Mouse (Mus musculus): ENCODE data around the gene Eya3.
"Not testable (repeated sequence)": the region's sequence is repeated elsewhere in the genome, so short reads cannot be mapped to it uniquely, and the experiment has no call there.

Gene Eya3

GRCm38 (mm10) chr4:132752992-132753391 lies 114.2 kb downstream of the Eya3 start:
- no peak overlapping the region for H3K4me3 ChIP-seq (replicated peaks; ENCODE audit: low read length)
- peaks cover 4% of the 10 kb centered on the region; the same call in 1 of the 2 replicates for H3K9me3 ChIP-seq (ENCODE audit: low read length)
- TF ChIP-seq POU5F1 (IDR thresholded peaks at IDR 0.05; ENCODE audit: borderline replicate concordance, low read length) (no peak), CTCF (conservative IDR thresholded peaks at IDR 0.05; ENCODE audit: low read length) (no peak), NANOG (IDR thresholded peaks at IDR 0.05; ENCODE audit: borderline replicate concordance, low read length) (no peak)

GRCm38 (mm10) chr4:132756974-132757373 lies 118.2 kb downstream of the Eya3 start, which contains the start of gene Smpdl3b:
Smpdl3b (minus strand) TSS chr4:132757252.
- TF ChIP-seq POU5F1 (IDR thresholded peaks at IDR 0.05; ENCODE audit: borderline replicate concordance, low read length) (no peak), CTCF (conservative IDR thresholded peaks at IDR 0.05; ENCODE audit: low read length) (no peak), NANOG (IDR thresholded peaks at IDR 0.05; ENCODE audit: borderline replicate concordance, low read length) (no peak)
- H3K27me3 ChIP-seq (ENCODE audit: insufficient read depth, low read length), result peaks cover 9% of the 10 kb centered on the region
- H3K4me1 ChIP-seq (replicated peaks; ENCODE audit: low read depth, low read length), result peaks cover 55% of the 10 kb centered on the region

More at GRCm38 (mm10) chr4:132752992-132753391, 114.2 kb downstream of the Eya3 start:
- H3K4me1 ChIP-seq (replicated peaks; ENCODE audit: low read depth, low read length), result peaks cover 76% of the 10 kb centered on the region
- peaks cover 7% of the 10 kb centered on the region for H3K27me3 ChIP-seq (ENCODE audit: insufficient read depth, low read length)
- 0 out of 2 replicates have a peak, but pooled peaks cover 4% of the 10 kb centered on the region for H3K36me3 ChIP-seq (ENCODE audit: insufficient read depth, low read length)

GRCm38 (mm10) chr4:132757633-132758351 lies 119.0 kb downstream of the Eya3 start:
- TF ChIP-seq CTCF (conservative IDR thresholded peaks at IDR 0.05; ENCODE audit: low read length) (no peak), NANOG (IDR thresholded peaks at IDR 0.05; ENCODE audit: borderline replicate concordance, low read length) (no peak), POU5F1 (IDR thresholded peaks at IDR 0.05; ENCODE audit: borderline replicate concordance, low read length) (no peak)
- H3K4me1 ChIP-seq (replicated peaks; ENCODE audit: low read depth, low read length), result peaks cover 46% of the 10 kb centered on the region
- peaks cover 4% of the 10 kb centered on the region; the same call in 1 of the 2 replicates for H3K9me3 ChIP-seq (ENCODE audit: low read length)
- H3K4me3 ChIP-seq (replicated peaks; ENCODE audit: low read length), result no peak overlapping the region; the same call in 1 of the 2 replicates
- peaks cover 9% of the 10 kb centered on the region for H3K27me3 ChIP-seq (ENCODE audit: insufficient read depth, low read length)
- H3K36me3 ChIP-seq (ENCODE audit: insufficient read depth, low read length), result 0 out of 2 replicates have a peak, but pooled peaks cover 4% of the 10 kb centered on the region

More at GRCm38 (mm10) chr4:132756974-132757373, 118.2 kb downstream of the Eya3 start, which contains the start of gene Smpdl3b:
- 0 out of 2 replicates have a peak, but pooled peaks cover 4% of the 10 kb centered on the region for H3K36me3 ChIP-seq (ENCODE audit: insufficient read depth, low read length)
- H3K4me3 ChIP-seq (replicated peaks; ENCODE audit: low read length), result peak within 1 kb of the TSS; percentile 70
- peaks cover 4% of the 10 kb centered on the region; the same call in 1 of the 2 replicates for H3K9me3 ChIP-seq (ENCODE audit: low read length)

GRCm38 (mm10) chr4:132760296-132760695 lies 121.5 kb downstream of the Eya3 start:
- Histone ChIP-seq H3K4me3 (replicated peaks; ENCODE audit: low read length) (no peak overlapping the region), H3K27me3 (ENCODE audit: insufficient read depth, low read length) (peaks cover 9% of the 10 kb centered on the region), H3K9me3 (ENCODE audit: low read length) (no peaks in the 10 kb centered on the region), H3K36me3 (ENCODE audit: insufficient read depth, low read length) (no peaks in the 10 kb centered on the region), H3K4me1 (replicated peaks; ENCODE audit: low read depth, low read length) (peaks cover 34% of the 10 kb centered on the region)
- no peak for TF ChIP-seq NANOG (IDR thresholded peaks at IDR 0.05; ENCODE audit: borderline replicate concordance, low read length)
- no peak for TF ChIP-seq CTCF (conservative IDR thresholded peaks at IDR 0.05; ENCODE audit: low read length)
- TF ChIP-seq POU5F1 (IDR thresholded peaks at IDR 0.05; ENCODE audit: borderline replicate concordance, low read length), result no peak

DNA sequence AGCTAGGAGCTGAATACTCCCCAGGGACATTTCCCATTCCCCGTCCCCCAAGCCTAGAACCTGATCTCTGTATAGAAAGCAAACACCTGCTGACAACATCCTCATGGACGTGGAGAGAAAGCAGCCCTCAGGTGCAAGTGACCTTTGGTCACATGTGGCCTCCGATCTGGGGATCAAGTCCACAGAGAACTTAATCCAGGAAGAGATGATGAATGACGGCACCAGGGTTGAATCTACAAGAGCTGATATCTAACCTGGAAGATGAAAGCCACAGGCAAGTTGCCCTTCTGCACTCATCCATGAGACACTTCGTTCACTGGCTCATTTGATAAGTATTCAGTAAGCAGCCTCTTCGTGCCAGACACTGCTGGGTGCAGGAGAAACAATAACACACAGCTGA lies 123.8 kb downstream of the Eya3 start:
- Histone ChIP-seq H3K9me3 (ENCODE audit: low read length) (no peaks in the 10 kb centered on the region), H3K36me3 (ENCODE audit: insufficient read depth, low read length) (no peaks in the 10 kb centered on the region), H3K4me3 (replicated peaks; ENCODE audit: low read length) (no peak overlapping the region), H3K27me3 (ENCODE audit: insufficient read depth, low read length) (peaks cover 5% of the 10 kb centered on the region), H3K4me1 (replicated peaks; ENCODE audit: low read depth, low read length) (peaks cover 24% of the 10 kb centered on the region)
- TF ChIP-seq NANOG (IDR thresholded peaks at IDR 0.05; ENCODE audit: borderline replicate concordance, low read length), result no peak
- no peak for TF ChIP-seq CTCF (conservative IDR thresholded peaks at IDR 0.05; ENCODE audit: low read length)
- TF ChIP-seq POU5F1 (IDR thresholded peaks at IDR 0.05; ENCODE audit: borderline replicate concordance, low read length), result no peak

DNA sequence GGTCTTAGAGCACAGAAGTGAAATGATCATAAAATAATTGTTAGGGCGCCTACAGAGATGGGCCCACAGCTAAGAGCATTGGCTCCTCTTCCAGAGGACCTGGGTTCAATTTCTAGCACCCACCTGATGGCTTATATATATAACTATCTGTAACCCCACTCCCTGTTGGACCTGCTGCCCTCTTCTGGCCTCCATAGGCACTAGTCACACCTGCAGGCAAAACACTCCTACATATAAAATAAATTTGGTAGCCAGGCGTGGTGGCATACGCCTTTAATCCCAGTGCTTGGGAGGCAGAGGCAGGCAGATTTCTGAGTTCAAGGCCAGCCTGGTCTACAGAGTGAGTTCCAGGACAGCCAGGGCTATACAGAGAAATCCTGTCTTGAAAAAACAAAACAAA lies 124.3 kb downstream of the Eya3 start:
- H3K27me3 ChIP-seq (ENCODE audit: insufficient read depth, low read length); H3K9me3 ChIP-seq (ENCODE audit: low read length); H3K36me3 ChIP-seq (ENCODE audit: insufficient read depth, low read length); H3K4me3 ChIP-seq (replicated peaks; ENCODE audit: low read length): not testable (repeated sequence)
- H3K4me1 ChIP-seq (replicated peaks; ENCODE audit: low read depth, low read length), result peaks cover 18% of the 10 kb centered on the region
- peak; percentile 30 for TF ChIP-seq CTCF (conservative IDR thresholded peaks at IDR 0.05; ENCODE audit: low read length)

GRCm38 (mm10) chr4:132767914-132768876 lies 129.4 kb downstream of the Eya3 start, which contains the start of gene Rpa2:
Rpa2 (plus strand) TSS chr4:132768332.
- Histone ChIP-seq H3K9me3 (ENCODE audit: low read length) (no peaks in the 10 kb centered on the region), H3K4me1 (replicated peaks; ENCODE audit: low read depth, low read length) (peaks cover 31% of the 10 kb centered on the region), H3K4me3 (replicated peaks; ENCODE audit: low read length) (peak within 1 kb of the TSS; percentile 96), H3K36me3 (ENCODE audit: insufficient read depth, low read length) (peaks cover 42% of the 10 kb centered on the region), H3K27me3 (ENCODE audit: insufficient read depth, low read length) (no peaks in the 10 kb centered on the region)
- TF ChIP-seq CTCF (conservative IDR thresholded peaks at IDR 0.05; ENCODE audit: low read length) (no peak), POU5F1 (IDR thresholded peaks at IDR 0.05; ENCODE audit: borderline replicate concordance, low read length) (no peak), NANOG (IDR thresholded peaks at IDR 0.05; ENCODE audit: borderline replicate concordance, low read length) (no peak)

GRCm38 (mm10) chr4:132771776-132772175 lies 133.0 kb downstream of the Eya3 start:
- Histone ChIP-seq H3K36me3 (ENCODE audit: insufficient read depth, low read length) (peaks cover 78% of the 10 kb centered on the region), H3K27me3 (ENCODE audit: insufficient read depth, low read length) (no peaks in the 10 kb centered on the region), H3K9me3 (ENCODE audit: low read length) (no peaks in the 10 kb centered on the region), H3K4me3 (replicated peaks; ENCODE audit: low read length) (no peak overlapping the region), H3K4me1 (replicated peaks; ENCODE audit: low read depth, low read length) (peaks cover 37% of the 10 kb centered on the region)
- TF ChIP-seq POU5F1 (IDR thresholded peaks at IDR 0.05; ENCODE audit: borderline replicate concordance, low read length) (no peak), CTCF (conservative IDR thresholded peaks at IDR 0.05; ENCODE audit: low read length) (no peak)
